Mouse (Mus musculus) spleen, adult 2 months (tissue): ENCODE data around the gene Mmadhc.

Source experiments
- CTCF ChIP-seq: fragments of 200-500 bp; IDR thresholded peaks from 2 replicates; pipeline ENCODE4 v1.5.1; 2011; ENCODE audit warnings: mild to moderate bottlenecking, inconsistent platforms; ENCODE audit not compliant: insufficient read depth, insufficient read length, insufficient replicate concordance; ENCODE audit errors: extremely low read depth
- POLR2A ChIP-seq: fragments of 200-500 bp; IDR thresholded peaks from 2 replicates; pipeline ENCODE4 v1.6.1; 2011; ENCODE audit warnings: low read depth, low read length, inconsistent platforms

DNA sequence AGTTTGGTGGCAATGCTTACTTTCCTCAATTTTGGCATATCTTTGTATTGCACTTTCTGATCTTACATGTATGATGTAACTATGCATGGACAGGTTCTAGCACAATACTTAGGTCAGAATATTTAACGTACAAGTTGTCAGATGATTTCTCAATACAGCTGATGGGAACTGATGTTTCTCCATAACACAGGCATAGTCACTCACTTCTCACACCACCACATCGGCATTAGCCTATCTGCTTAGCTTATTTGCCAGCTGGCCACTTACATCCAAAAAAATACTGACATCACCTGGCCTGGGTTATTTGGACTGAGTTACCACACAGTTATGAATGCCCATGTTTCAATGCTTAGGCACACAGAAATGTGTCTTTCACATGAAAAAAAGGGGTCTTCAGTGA lies 2.5 kb downstream of the Mmadhc start:
- TF ChIP-seq CTCF, result no peak
- no peak for TF ChIP-seq POLR2A
